Mouse (Mus musculus) lung, adult 2 months (tissue): ENCODE data around the gene Slc2a10. TPM values are rescaled to one million over a fixed set of nuclear protein-coding genes. Genes with fewer than 3 reads are reported as not detected.

Source experiments
- DNase-seq: peaks from one replicate; pipeline ENCODE4 v3.0.0; 2022
- H3K4me1 ChIP-seq: fragments of 200-500 bp; 2 replicates; pipeline ENCODE4 v1.6.1; 2011; ENCODE audit warnings: low read length; ENCODE audit not compliant: control insufficient read depth, insufficient read depth
- H3K4me3 ChIP-seq: fragments of 200-500 bp; replicated peaks from 2 replicates; pipeline ENCODE3; 2011; ENCODE audit warnings: low read depth, mild to moderate bottlenecking, control low read depth, low read length; ENCODE audit errors: extremely low read depth
- CTCF ChIP-seq: fragments of 200-500 bp; IDR thresholded peaks from 2 replicates; pipeline ENCODE4 v1.5.1; 2011; ENCODE audit warnings: mild to moderate bottlenecking, low read length, control low read depth; ENCODE audit not compliant: insufficient read depth
- POLR2A ChIP-seq: fragments of 200-500 bp; IDR thresholded peaks from 2 replicates; pipeline ENCODE4 v1.6.1; 2011; ENCODE audit warnings: low read depth, mild to moderate bottlenecking, control low read depth, low read length, borderline replicate concordance; ENCODE audit errors: extremely low read depth
- WGBS: fragments of 180-500 bp; shearing (Covaris S2); methylation state at CpG from one replicate; pipeline ENCODE4 v1.1.7; 2018; 5-methylcytosine and 5-hydroxymethylcytosine counted together
- polyA plus RNA-seq: library from polyadenylated mRNA; depleted of rRNA; stranded (reverse); fragments of >200 nt; gene quantifications from 2 replicates; pipeline ENCODE4 v1.2.3, GENCODE M21; 2012; rRNA removed

The Slc2a10 gene
- polyA plus RNA-seq, 1 experiment, result 10.1 TPM

DNA sequence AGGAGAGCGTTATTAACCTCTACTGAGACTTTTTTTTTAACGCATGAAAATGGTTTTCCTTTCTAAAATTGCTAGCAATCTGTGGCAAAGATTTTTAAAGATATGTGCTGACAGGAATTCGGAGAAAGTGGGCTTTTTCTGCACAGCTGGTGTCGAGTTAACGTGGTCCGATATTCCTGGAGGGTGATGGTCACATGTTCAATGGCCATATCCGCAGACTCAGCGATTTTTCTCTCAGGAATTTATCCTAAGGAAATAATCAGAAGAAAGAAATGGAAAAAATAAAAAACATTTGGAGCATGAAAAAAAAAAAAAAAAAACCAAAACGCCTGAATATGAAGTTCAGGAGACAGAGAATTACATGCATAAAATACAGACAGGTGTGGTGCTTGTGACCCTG lies 64.2 kb downstream of the Slc2a10 start:
- 66% methylated on average over 9 of the region's 9 CpGs for WGBS
- H3K4me1 ChIP-seq, result no peaks in the 10 kb centered on the region
- no peak for DNase-seq
- no peak for TF ChIP-seq POLR2A
- no peak for TF ChIP-seq CTCF
- H3K4me3 ChIP-seq, result no peak overlapping the region

DNA sequence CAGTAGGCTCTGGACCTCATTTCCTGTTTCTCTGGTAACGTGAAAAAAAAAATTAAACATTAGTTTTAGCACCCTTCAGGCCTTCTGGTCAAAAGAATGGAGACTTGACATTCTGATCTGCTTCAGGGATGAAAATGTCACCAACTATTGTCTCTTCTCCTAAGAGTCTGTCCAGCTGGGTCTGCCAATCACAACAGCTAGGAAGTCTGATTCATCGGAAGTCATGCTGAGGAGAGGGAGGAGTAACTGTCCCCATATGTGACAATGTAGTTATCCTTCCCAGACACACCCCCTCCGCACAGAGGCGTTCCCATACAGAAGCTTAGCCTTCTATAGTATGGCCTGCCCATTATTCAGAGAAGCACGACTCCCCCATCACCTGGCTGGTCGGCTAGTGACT lies 65.3 kb downstream of the Slc2a10 start:
- Histone ChIP-seq H3K4me1 (no peaks in the 10 kb centered on the region), H3K4me3 (no peak overlapping the region)
- WGBS, result 58% methylated on average over 6 of the region's 6 CpGs
- no peak for TF ChIP-seq POLR2A
- TF ChIP-seq CTCF, result no peak
- no peak for DNase-seq

Other genes with a start within 250 kb of the Slc2a10 start
- gene Slc35c2, start 215.9 kb upstream of the Slc2a10 start, polyA plus RNA-seq, result 52.3 and 55.0 TPM in 2 replicates
- gene Elmo2, start 177.3 kb upstream of the Slc2a10 start, polyA plus RNA-seq, result 95.0 and 148 TPM in 2 replicates
- gene Zfp663, start 135.1 kb upstream of the Slc2a10 start, polyA plus RNA-seq, result 0.46 and 1.3 TPM in 2 replicates
- 2.6 and 3.5 TPM in 2 replicates for gene Zfp334, start 115.5 kb upstream of the Slc2a10 start, polyA plus RNA-seq
- gene Ocstamp, start 103.4 kb upstream of the Slc2a10 start, polyA plus RNA-seq, result 0.07 and 0.09 TPM in 2 replicates
- 3.1 and 3.4 TPM in 2 replicates for gene Slc13a3, start 30.6 kb upstream of the Slc2a10 start, polyA plus RNA-seq
- gene Trp53rka, start 10.5 kb upstream of the Slc2a10 start, polyA plus RNA-seq, result 21.5 and 22.2 TPM in 2 replicates
- gene Eya2, start 91.2 kb downstream of the Slc2a10 start, polyA plus RNA-seq, result 67.0 and 89.3 TPM in 2 replicates